Mouse (Mus musculus) G1E (cell line): ENCODE measurements around the gene Ndc80.

Experiments used
- CTCF ChIP-seq: IDR thresholded peaks from 2 replicates; pipeline ENCODE4 v1.5.1; 2012; ENCODE audit warnings: low read depth, low read length, inconsistent platforms, mixed read lengths
- POLR2AphosphoS5 ChIP-seq: IDR thresholded peaks from 2 replicates; pipeline ENCODE4 v1.6.1; 2012; ENCODE audit warnings: low read depth, low read length, inconsistent platforms; ENCODE audit not compliant: insufficient replicate concordance

DNA sequence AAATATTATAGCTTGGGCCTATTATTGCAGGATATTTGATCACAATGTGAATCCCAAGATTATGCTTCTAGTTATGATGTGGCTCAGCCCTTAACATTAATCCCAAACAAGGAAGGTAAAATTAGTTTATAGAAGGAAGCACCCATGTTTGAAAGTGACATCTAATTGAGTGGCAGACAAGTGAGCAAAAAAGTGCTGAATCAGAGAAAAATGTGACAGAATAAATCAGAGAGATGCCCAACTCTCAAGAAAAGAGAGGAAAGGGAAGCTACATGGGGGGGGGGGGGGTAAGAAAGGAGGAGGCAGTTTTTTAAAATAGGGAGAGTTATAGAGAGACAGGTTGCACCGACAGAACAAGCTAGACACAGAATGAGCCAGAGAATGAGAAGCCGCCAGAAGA is 55.4 kb downstream of the Ndc80 start:
- TF ChIP-seq CTCF (no peak), POLR2AphosphoS5 (no peak)
